11 mouse cellular contexts compared by ENCODE assay signal in the genomic region with DNA sequence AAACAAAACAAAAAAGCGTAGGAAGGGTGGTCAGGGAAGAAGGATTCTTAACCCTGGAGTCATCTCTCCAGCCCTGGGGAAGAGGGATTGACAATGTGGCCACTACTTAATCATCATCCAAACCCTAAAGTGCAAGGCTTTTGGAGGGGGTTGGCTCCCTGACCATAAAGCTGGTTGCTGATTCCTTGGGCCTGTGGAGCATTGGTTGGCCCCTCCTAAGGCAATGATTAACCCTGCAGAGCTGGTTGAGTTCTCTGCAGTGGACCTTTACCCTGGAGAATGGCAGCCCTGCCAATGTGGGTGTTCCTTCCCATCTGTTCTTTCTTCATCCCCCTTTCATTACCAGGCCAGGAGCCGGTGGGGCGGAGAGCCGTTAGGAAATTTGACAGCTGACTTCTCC.
DNase-seq lines count a peak whose midpoint lies in the region; ATAC-seq and TF ChIP-seq lines count a peak whose summit lies in the region.
"Had no signal": no experiment of that assay in that cellular context is flagged by ENCODE, and none has a peak within 500 bp of the region (broad histone marks: within the 10 kb centered on the region; RNA-seq: fewer than 3 reads in every experiment).

No protein-coding gene starts in this region.

- CTCF ChIA-PET in Patski (lab: Charles Lee) = interaction anchor here (1.0 to 1.6 kb wide), 4 partner anchors 12 to 68 kb away, joined by 3 to 4 read pairs (median 3); no protein-coding TSS in a partner anchor

- no peaks in the 10 kb centered on the region for H3K27me3 ChIP-seq in Patski
- no peaks in the 10 kb centered on the region for H3K27me3 ChIP-seq in forebrain, embryonic 13.5 days
- H3K27me3 ChIP-seq in liver, embryonic 14.5 days (ENCODE audit: control insufficient read depth, insufficient read depth, low read length) = no peaks in the 10 kb centered on the region
- H3K27me3 ChIP-seq in midbrain, embryonic 10.5 days (ENCODE audit: low read depth, poor library complexity, severe bottlenecking) = no peaks in the 10 kb centered on the region
- H3K27me3 ChIP-seq: limb, embryonic 13.5 days had no signal

- H3K4me2 ChIP-seq in forebrain, embryonic 13.5 days = no peak overlapping the region
- 0 out of 2 replicates have a peak overlapping the region, but pooled peaks have one; percentile 13 for H3K4me2 ChIP-seq in liver, embryonic 14.5 days (ENCODE audit: low read depth)
- H3K4me2 ChIP-seq: limb, embryonic 13.5 days had no signal

- POLR2A ChIA-PET in Patski (lab: Charles Lee) = interaction anchor here (1.1 to 1.4 kb wide), 2 partner anchors 17 to 53 kb away, joined by 3 read pairs; no protein-coding TSS in a partner anchor

- peak overlapping the region; percentile 41; the same call in 1 of the 2 replicates for H3K27ac ChIP-seq in forebrain, embryonic 13.5 days
- no peak overlapping the region for H3K27ac ChIP-seq in liver, embryonic 14.5 days
- H3K27ac ChIP-seq in midbrain, embryonic 10.5 days (replicated peaks) = no peak overlapping the region
- H3K27ac ChIP-seq: limb, embryonic 13.5 days had no signal

- peak; percentile 94 for ATAC-seq in Patski
- 0 out of 2 replicates have a peak, but pooled peaks have one; percentile 4 for ATAC-seq in forebrain, embryonic 13.5 days
- ATAC-seq in liver, embryonic 14.5 days (ENCODE audit: insufficient read depth) = no peak
- ATAC-seq: activated CD4-positive, CD25-positive, alpha-beta regulatory T cell, adult 4 months had no signal

- no peak overlapping the region for H3K4me3 ChIP-seq in forebrain, embryonic 13.5 days
- no peak overlapping the region for H3K4me3 ChIP-seq in liver, embryonic 14.5 days (ENCODE audit: insufficient read depth in 1 of 2, low read depth in 2 of 2, low read length in 2 of 2)
- H3K4me3 ChIP-seq in midbrain, embryonic 10.5 days = no peak overlapping the region
- H3K4me3 ChIP-seq: limb, embryonic 13.5 days had no signal

- DNase-seq in Patski (ENCODE audit: low read depth, low spot score) = peak; percentile 95
- DNase-seq in kidney, adult 9 months = peak; percentile 96
- no peak for DNase-seq in liver, embryonic 14.5 days (ENCODE audit: low read depth in 3 of 3, low spot score in 3 of 3)
- DNase-seq in cerebellum, postnatal 14 days = no peak
- no peak for DNase-seq in embryo, embryonic 10.5 days (ENCODE audit: low spot score)
- DNase-seq in midbrain, embryonic 10.5 days (ENCODE audit: low spot score) = no peak
- DNase-seq: gastrocnemius, postnatal 25 days; right cerebral cortex, adult 18-20 months had no signal

- no peak for TF ChIP-seq CTCF in Patski (IDR thresholded peaks at IDR 0.05)
- TF ChIP-seq CTCF in liver, embryonic 14.5 days (IDR thresholded peaks at IDR 0.05; ENCODE audit: low read depth) = no peak

- H3K36me3 ChIP-seq in forebrain, embryonic 13.5 days (ENCODE audit: poor library complexity, severe bottlenecking) = no peaks in the 10 kb centered on the region
- H3K36me3 ChIP-seq in liver, embryonic 14.5 days (replicated peaks; ENCODE audit: control insufficient read depth, insufficient read depth, low read depth) = no peaks in the 10 kb centered on the region
- H3K36me3 ChIP-seq in midbrain, embryonic 10.5 days = no peaks in the 10 kb centered on the region
- H3K36me3 ChIP-seq: limb, embryonic 13.5 days had no signal

- TF ChIP-seq EP300 in liver, embryonic 14.5 days (IDR thresholded peaks at IDR 0.05; ENCODE audit: low read depth) = no peak

- H3K9ac ChIP-seq in forebrain, embryonic 13.5 days = no peak overlapping the region
- no peak overlapping the region for H3K9ac ChIP-seq in liver, embryonic 14.5 days (replicated peaks)
- H3K9ac ChIP-seq: limb, embryonic 13.5 days had no signal

- in situ Hi-C loops in Patski (cut with MboI; ENCODE audit: low pct_unique_long_range_greater_than_20kb) = loop anchor here (5.0 kb wide), 1 partner anchor 90 kb away; a partner anchor contains a TSS

- H3K9me3 ChIP-seq in forebrain, embryonic 13.5 days (replicated peaks) = no peaks in the 10 kb centered on the region
- H3K9me3 ChIP-seq in liver, embryonic 14.5 days (ENCODE audit: control insufficient read depth, low read length) = no peaks in the 10 kb centered on the region
- H3K9me3 ChIP-seq in midbrain, embryonic 10.5 days (replicated peaks) = no peaks in the 10 kb centered on the region
- H3K9me3 ChIP-seq: limb, embryonic 13.5 days had no signal

- H3K4me1 ChIP-seq in forebrain, embryonic 13.5 days = peaks cover 27% of the 10 kb centered on the region
- peaks cover 29 to 51% of the 10 kb centered on the region in 2 experiments for H3K4me1 ChIP-seq in liver, embryonic 14.5 days (replicated peaks; ENCODE audit: control insufficient read depth in 2 of 2, insufficient read depth in 2 of 2, low read length in 1 of 2)
- H3K4me1 ChIP-seq in midbrain, embryonic 10.5 days = peaks cover 27% of the 10 kb centered on the region

- 54% methylated on average over 4 of the region's 4 CpGs for WGBS in forebrain, embryonic 13.5 days
- WGBS in liver, embryonic 14.5 days (ENCODE audit: insufficient replicate concordance) = 76% methylated on average over 4 of the region's 4 CpGs
- 78% methylated on average over 4 of the region's 4 CpGs for WGBS in midbrain, embryonic 10.5 days

Comparison
In these comparisons a context has a peak if more than half of its experiments do, and no peak if none do; other contexts are left out.
1. DNase-seq: peak in Patski (single experiment) and kidney, adult 9 months (single experiment); none in liver, embryonic 14.5 days (0 of 3), cerebellum, postnatal 14 days (0 of 2), embryo, embryonic 10.5 days (single experiment) and midbrain, embryonic 10.5 days (single experiment).